Mouse (Mus musculus) megakaryocyte, embryonic 14.5 days (primary cell): Measurements from ENCODE around the gene Ssna1. TPM values are rescaled to one million over a fixed set of nuclear protein-coding genes. Genes with fewer than 3 reads are reported as not detected.
"Not testable (repeated sequence)": the region's sequence is repeated elsewhere in the genome, so short reads cannot be mapped to it uniquely, and the experiment has no call there.

Experiments used
- H3K27me3 ChIP-seq: replicated peaks from 2 replicates; pipeline ENCODE3; 2012; ENCODE audit warnings: inconsistent platforms
- H3K36me3 ChIP-seq: replicated peaks from 2 replicates; pipeline ENCODE3; 2012; ENCODE audit warnings: low read length, inconsistent platforms, mixed read lengths
- H3K4me1 ChIP-seq: 2 replicates; pipeline ENCODE4 v1.6.1; 2012; ENCODE audit warnings: inconsistent platforms
- H3K4me3 ChIP-seq: replicated peaks from 2 replicates; pipeline ENCODE3; 2012; ENCODE audit warnings: moderate library complexity, mild to moderate bottlenecking, inconsistent platforms
- H3K9me3 ChIP-seq: 2 replicates; pipeline ENCODE4 v1.6.1; 2012; ENCODE audit warnings: inconsistent platforms
- FLI1 ChIP-seq: IDR thresholded peaks from 2 replicates; pipeline ENCODE4 v1.6.1; 2012; ENCODE audit warnings: low read length, inconsistent platforms, mixed read lengths
- GATA1 ChIP-seq: IDR thresholded peaks from 3 replicates; pipeline ENCODE4 v1.6.1; 2012; ENCODE audit warnings: mixed read lengths, low read length, inconsistent platforms, borderline replicate concordance
- polyA plus RNA-seq: library from polyadenylated mRNA; stranded (reverse); fragments of >175 nt; gene quantifications from 2 replicates; pipeline ENCODE4 v1.2.3, GENCODE M21; 2012; ENCODE audit warnings: low replicate concordance; ENCODE audit not compliant: insufficient read depth

Ssna1 gene
- polyA plus RNA-seq, 1 experiment: 160 TPM

DNA sequence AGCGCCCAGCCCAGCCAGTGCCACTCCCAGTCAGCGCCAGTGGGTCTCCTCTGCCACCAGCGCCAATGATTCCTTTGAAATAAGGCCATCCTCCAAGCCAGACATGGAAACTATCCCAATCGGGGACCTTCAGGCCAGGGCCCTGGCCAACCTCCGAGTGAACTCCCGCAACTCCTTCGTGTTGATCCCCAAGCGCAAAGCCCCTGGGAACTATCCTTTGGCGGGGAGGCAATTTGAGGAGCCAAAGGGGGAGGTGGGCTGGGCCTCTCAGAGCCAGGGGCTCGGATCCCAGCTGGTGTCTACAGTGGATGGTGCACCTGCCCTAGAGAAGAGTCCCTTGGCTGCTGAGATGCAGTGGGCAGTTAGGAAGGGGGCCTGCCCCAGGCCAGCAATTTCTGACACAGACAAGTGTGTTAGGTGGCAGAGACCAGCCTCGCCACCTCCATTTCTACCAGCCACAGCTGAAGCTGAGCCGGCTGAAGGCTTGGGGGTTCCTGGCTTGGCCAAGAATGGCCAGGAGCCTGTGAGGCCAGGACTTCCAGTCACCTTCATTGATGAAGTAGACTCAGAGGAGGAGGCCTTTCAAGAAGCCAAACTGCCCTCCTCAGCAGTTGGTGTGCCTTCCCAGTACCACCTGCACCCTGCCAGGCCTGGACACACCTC lies 8.5 kb downstream of the Ssna1 start:
- H3K36me3 ChIP-seq: peaks cover 35% of the 10 kb centered on the region
- H3K4me1 ChIP-seq: peaks cover 72% of the 10 kb centered on the region
- TF ChIP-seq FLI1 (no peak), GATA1 (no peak)

DNA sequence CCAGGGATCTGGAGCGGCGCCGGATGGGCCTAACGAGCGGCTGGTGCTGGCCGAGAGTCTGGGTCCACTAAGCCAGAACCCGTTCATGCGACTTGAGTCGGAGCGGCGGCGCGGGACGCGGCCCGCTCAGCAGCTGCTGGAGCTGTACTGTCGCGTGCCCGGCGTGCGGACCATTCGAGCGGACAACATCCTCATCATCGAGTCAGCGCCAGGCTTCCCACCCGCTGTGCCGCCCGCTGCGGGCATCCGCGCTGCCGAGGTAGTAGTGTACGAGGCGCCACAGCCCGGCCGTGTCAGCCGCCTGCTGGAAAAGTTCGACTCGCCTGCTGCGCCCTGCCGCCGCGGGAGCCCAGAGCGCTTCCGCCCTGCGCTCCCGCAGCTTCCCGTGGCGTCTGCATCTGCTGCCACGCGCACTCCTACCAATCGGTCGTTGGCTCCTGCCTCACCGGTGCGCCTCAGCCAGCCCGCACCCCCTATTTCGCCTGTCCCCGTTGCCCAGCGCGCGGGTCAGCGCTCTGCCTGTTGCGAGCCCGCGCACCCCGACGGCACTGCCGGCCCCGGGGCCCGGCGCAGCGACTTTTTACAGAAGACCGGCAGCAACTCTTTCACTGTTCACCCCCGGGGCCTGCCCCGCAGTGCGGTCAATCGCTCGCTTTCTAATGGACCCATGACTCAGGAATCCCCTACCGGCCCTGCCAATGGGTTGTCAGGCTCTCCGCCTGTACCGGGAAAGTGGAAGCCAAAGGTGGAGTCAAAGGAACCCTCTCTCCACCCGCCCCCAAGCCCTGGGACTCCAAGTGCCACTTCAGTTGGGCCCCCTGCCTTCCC lies 9.2 kb downstream of the Ssna1 start:
- no peaks in the 10 kb centered on the region for H3K9me3 ChIP-seq
- H3K36me3 ChIP-seq: peaks cover 27% of the 10 kb centered on the region
- peak overlapping the region; percentile 96 for H3K4me3 ChIP-seq
- H3K4me1 ChIP-seq: peaks cover 71% of the 10 kb centered on the region
- TF ChIP-seq FLI1 (no peak), GATA1 (no peak)
- no peaks in the 10 kb centered on the region for H3K27me3 ChIP-seq

More for the DNA sequence above, 8.5 kb downstream of the Ssna1 start:
- Histone ChIP-seq H3K4me3 (peak overlapping the region; percentile 96), H3K9me3 (no peaks in the 10 kb centered on the region), H3K27me3 (no peaks in the 10 kb centered on the region)

DNA sequence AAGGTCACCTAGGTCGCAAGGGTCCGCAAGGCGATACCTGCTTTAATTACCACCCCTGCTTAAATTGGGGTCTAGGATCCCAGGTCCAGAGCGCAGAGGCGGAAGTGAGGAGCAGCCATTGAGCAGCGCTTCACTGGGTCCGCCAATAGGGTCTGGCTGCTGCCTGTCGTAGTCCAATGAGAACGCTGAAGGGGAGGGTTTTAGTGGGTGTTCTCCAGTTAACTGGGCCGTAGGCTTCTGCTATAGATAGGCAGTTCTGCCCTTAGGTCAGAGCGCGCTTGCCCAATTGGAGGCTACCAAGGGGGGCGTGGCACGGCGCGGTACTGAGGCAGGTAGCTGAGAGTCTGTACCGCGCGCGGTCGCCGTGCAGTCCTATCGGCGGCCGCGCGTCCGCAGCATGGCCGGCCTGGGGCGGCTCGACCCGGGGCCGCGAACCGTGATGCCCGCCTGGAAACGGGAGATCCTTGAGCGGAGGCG lies 9.9 kb downstream of the Ssna1 start, which contains the start of gene Tprn:
Tprn (plus strand) TSS at position 328 of the 477 bp plus-strand sequence.
- no peaks in the 10 kb centered on the region for H3K27me3 ChIP-seq
- H3K4me3 ChIP-seq: peak within 1 kb of the TSS; percentile 96
- H3K36me3 ChIP-seq: peaks cover 20% of the 10 kb centered on the region
- H3K9me3 ChIP-seq: no peaks in the 10 kb centered on the region
- TF ChIP-seq FLI1: no peak
- TF ChIP-seq GATA1: no peak
- peaks cover 69% of the 10 kb centered on the region for H3K4me1 ChIP-seq

DNA sequence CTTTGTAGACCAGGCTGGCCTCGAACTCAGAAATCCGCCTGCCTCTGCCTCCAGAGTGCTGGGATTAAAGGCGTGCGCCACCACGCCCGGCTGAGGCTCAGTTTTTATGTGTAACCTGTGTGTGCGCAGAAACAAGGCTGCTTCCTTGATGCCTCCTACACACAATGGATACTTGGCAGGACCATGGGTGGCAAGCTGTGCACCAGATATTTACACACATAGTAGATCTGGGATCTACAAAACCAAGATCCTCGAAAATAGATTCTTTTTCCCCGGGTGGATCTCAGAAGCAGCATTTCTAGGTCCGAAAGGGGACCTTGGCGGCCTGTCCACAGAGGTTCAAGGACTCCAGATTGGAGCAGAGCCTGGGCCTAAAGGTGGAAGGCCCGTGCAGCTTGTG lies 10.4 kb downstream of the Ssna1 start:
- peaks cover 68% of the 10 kb centered on the region for H3K4me1 ChIP-seq
- H3K36me3 ChIP-seq: peaks cover 16% of the 10 kb centered on the region
- TF ChIP-seq FLI1 (no peak), GATA1 (no peak)
- H3K4me3 ChIP-seq: peak overlapping the region; percentile 96
- H3K9me3 ChIP-seq: no peaks in the 10 kb centered on the region
- H3K27me3 ChIP-seq: no peaks in the 10 kb centered on the region

DNA sequence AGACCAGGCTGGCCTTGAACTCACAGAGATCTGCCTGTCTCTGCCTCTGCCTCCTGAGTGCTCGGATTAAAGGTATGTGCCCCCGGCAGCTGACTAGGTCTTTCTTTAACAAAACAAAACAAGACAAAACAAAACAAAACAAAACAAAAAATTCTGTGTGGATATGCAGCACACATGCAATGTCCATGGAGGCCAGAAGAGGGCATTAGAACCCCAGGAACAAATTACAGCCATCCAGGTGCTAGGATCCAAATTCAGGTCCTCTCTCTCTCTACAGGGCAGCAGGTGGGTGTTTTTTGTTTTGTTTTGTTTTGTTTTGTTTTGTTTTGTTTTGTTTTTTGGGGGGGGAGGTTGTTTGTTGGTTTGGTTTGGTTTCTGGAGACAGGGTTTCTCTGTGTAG lies 13.4 kb downstream of the Ssna1 start:
- Histone ChIP-seq H3K4me1 (peaks cover 59% of the 10 kb centered on the region), H3K4me3 (no peak overlapping the region), H3K9me3 (no peaks in the 10 kb centered on the region), H3K27me3 (no peaks in the 10 kb centered on the region), H3K36me3 (peaks cover 3% of the 10 kb centered on the region)
- TF ChIP-seq GATA1 (no peak), FLI1 (no peak)

DNA sequence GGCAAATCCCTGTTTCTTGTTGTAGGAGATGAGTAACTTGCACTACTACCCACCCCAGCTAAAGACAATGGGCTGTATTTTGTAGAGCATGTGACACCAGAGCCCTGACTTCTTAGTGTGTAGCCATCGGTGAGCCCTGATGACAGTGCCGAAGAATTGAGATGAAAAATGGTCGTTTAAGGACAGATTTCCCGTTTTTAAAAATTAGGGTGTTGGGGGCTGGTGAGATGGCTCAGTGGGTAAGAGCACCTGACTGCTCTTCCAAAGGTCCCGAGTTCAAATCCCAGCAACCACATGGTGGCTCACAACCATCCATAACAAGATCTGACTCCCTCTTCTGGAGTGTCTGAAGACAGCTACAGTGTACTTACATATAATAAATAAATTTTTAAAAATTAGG lies 15.0 kb downstream of the Ssna1 start:
- peaks cover 57% of the 10 kb centered on the region for H3K4me1 ChIP-seq
- H3K36me3 ChIP-seq: peaks cover 17% of the 10 kb centered on the region
- H3K9me3 ChIP-seq, H3K27me3 ChIP-seq: not testable (repeated sequence)
- peak overlapping the region; percentile 85 for H3K4me3 ChIP-seq

DNA sequence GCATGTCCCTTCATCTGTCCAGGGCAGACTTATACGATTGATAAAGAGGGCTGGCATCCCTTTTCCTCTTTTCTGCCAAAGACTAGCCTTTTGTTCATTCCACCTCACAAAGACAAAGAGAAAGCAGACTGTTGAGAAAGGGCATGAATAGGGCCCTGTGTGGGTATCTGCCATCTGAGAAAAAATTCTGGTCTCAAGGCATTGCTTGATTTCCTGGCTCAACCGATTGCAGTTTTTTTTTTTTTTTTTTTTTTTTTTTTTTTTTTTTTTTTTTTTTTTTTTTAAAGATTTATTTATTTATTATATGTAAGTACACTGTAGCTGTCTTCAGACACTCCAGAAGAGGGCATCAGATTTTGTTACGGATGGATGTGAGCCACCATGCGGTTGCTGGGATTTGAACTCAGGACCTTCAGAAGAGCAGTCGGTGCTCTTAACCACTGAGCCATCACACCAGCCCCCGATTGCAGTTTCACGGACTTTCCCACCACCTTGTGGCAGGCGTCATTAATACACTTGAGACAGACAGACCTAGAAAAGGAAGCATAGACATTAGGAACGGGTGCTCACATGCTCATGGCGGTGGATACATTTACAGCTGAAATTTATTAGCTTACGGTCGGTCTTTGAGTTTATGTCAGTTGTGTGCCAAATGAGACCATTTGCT lies 15.7 kb downstream of the Ssna1 start:
- H3K9me3 ChIP-seq, H3K27me3 ChIP-seq: not testable (repeated sequence)
- peaks cover 24% of the 10 kb centered on the region for H3K36me3 ChIP-seq
- H3K4me1 ChIP-seq: peaks cover 53% of the 10 kb centered on the region
- peak overlapping the region; percentile 91 for H3K4me3 ChIP-seq

DNA sequence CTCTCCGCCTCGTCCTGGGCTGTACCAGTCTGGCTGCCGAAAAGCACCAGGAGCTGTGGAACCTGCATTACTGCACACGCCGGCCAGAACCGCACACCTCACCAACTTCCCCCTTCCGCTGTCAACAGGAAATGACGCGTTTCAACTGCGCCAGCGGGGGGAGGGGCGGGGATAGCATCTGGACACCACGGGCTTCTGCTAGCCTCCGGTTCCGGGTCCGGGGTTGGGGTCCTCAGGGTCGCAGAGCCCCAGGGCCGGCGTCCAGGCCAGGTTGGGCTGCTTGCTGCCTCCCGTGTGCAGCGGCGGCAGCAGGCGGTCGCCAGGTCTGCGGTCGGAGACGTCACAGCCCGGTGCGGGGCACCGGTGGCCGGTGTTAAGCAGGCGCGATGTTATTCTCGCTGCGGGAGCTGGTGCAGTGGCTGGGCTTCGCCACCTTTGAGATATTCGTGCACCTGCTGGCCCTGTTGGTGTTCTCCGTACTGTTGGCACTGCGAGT lies 16.9 kb downstream of the Ssna1 start, which contains the start of gene Tmem203:
Tmem203 (plus strand) TSS at position 156 of the 496 bp plus-strand sequence.
- TF ChIP-seq GATA1 (no peak), FLI1 (peak; percentile 63; the same call in 1 of the 2 replicates)
- peaks cover 36% of the 10 kb centered on the region for H3K36me3 ChIP-seq
- H3K4me1 ChIP-seq: peaks cover 53% of the 10 kb centered on the region
- H3K4me3 ChIP-seq: peak within 1 kb of the TSS; percentile 91
- H3K27me3 ChIP-seq: no peaks in the 10 kb centered on the region
- H3K9me3 ChIP-seq: no peaks in the 10 kb centered on the region

DNA sequence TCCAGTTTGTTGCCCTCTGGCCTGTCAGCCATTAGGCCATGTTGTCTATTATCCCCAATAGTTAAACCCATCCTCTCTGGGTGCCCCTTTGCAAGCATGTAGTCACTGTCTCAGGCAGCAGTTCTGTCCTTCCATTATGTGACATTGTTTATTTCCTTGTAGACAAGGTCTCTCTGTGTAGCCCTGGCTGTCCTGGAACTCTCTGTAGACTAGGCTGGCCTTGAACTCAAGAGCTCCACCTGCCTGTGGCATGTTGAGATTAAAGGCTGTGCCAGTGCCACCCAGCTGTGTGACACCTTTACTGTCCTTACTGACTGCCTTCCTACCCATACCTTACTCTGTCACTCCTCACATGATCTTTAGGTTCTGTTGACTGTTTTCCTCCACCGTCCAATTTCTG lies 19.9 kb downstream of the Ssna1 start:
- Histone ChIP-seq H3K36me3 (peaks cover 66% of the 10 kb centered on the region), H3K4me1 (peaks cover 44% of the 10 kb centered on the region), H3K9me3 (no peaks in the 10 kb centered on the region), H3K4me3 (no peak overlapping the region), H3K27me3 (no peaks in the 10 kb centered on the region)
- TF ChIP-seq GATA1 (no peak), FLI1 (no peak)
